Mouse (Mus musculus) layer of hippocampus, adult 6 months (tissue): ENCODE measurements around the gene Yipf4. TPM values are rescaled to one million over a fixed set of nuclear protein-coding genes. Genes with fewer than 3 reads are reported as not detected.

Experiments used
- long read RNA-seq, 2 experiments: library from polyadenylated mRNA; unstranded; transcript quantifications; one replicate each; pipeline ENCODE4 v2.0.0; 2019 to 2020
- polyA plus RNA-seq: library from polyadenylated mRNA; unstranded; fragments of <200 nt; fragmentation: Nextera tagmentation; gene quantifications from 2 replicates; pipeline ENCODE4 v1.2.3, GENCODE M21; 2021

The Yipf4 gene
- 85.2 and 88.8 TPM in 2 replicates for polyA plus RNA-seq
- long read RNA-seq, experiment 1, transcript Yipf4-201 (6 exons, 2,133 nt): major isoform, 250 of 266 reads
- long read RNA-seq, experiment 1, partial matches to known transcripts: 7 of 266 reads
- long read RNA-seq, experiment 1, other reads (novel, unspliced or antisense): 8 of 266 reads
- long read RNA-seq, experiment 2, transcript Yipf4-201 (6 exons, 2,133 nt): major isoform, 661 of 677 reads
- long read RNA-seq, experiment 2, partial matches to known transcripts: 3 of 677 reads
- long read RNA-seq, experiment 2, other reads (novel, unspliced or antisense): 11 of 677 reads

DNA sequence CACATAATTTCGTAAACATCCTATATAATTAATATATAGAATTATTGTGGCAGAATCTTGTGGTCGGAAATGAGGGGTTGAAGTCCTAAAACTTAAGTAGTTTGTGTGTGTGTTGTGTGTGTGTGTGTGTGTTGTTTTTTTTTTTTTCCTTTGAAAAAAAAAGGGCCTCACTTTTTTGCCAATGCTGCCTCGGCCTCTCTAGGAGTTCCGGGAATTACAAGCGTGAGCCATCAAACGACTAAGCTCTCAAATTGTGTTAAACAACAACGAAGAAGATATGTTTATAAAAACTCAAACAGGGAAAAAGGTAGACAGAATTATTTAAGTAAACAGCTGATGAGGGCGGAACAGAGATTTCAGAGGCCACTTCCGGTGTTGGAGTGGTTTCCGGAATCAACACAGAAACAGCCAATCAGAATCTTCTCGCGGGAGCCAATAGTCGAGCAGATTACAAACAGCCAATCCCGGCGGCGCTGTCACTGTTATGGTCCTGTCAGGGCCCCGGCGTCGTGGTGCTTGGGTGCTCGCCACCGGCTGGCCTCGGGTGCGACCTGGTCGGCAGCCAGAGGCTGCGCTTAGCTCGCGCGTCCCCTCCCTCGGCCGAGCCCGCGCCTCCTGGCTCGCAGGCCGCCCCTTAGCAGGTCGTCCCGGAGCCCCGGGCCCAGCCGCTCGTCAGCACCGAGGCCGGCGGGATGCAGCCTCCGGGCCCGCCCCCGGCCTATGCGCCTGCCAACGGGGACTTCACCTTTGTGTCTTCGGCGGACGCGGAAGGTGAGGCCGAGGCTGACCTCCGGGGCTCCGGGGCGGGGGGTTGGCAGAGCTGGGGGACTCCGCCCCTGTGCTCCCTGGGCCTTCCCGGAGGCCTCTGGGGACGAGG is at the start of gene Yipf4:
TSS of gene Yipf4 (plus strand) at position 470 of the 877 bp plus-strand sequence.

DNA sequence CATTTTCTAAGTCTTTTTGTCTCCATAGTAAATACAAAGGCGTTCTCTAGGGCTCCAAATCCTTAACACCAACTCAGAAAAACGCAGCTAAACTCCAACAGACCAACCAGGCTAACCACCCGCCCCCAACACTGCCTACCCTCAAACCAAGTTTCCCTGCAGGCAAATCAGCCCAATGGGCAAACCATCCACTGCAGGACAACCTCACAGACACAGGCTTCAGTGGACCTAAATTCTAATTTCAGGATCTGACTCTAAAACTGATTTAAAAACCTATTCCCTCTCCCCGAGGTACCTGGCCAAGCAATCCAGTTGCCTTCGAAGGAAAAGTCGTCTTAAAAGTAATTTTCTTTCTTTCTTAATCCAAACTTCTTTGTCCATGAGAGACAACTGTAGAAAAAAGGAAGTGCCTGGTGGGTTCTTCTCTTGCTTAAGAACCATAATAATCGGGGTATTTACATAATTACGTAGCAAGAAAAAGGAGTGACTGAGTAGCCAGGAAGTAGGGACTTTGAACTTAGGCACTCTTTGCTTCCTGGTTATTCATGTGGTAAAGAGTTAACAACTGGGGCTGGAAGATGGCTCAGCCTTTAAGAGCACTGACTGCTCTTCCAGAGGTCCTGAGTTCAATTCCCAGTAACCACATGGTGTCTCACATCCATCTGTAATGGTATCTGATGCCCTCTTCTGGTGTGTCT is 30.4 kb upstream of the Yipf4 start, which contains the start of gene Nlrc4:
TSS of gene Nlrc4 (minus strand) at position 432 of the 698 bp plus-strand sequence.

DNA sequence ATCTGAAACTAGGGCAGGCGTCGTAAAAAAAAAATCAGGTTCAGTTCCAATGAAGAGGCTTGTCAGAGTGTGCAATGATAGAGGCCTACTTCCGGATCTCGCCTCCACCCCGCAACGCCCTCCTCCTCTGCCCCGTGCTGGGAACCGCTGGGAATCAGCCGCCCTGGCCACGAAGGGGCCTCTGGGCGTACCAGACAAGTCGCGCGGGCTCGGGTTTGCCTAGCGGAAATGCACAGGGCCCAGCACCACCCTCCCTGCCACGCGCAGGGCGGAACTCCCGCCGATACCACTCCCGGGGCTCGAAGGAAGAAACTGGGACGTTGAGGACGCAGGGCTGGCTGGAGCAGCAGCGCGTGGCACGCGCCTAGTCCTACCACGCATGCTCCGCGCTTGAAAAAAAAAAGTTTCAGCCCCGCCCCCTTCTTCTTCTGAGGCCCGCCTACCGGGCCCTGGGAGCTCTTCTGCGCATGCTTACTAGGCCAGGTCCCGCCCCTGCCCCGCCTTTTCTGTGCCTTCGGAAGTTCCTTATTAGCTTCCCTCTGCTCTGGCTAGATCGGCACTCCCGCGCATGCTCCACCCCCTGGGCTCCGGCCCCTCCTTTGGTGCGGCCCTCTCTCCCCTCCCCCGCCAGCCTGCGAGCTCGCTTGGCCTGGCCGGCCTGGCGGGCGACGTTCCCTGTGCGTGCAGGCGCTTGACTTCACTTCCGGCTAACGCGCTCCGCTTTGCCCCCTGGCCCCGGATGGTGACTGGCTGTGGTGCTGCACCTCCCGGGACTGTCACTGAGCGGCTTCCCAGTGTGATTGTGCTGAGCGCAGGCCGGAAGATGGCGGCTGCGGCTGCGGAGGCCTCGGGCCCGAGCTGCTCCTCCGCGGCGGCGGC is 38.7 kb downstream of the Yipf4 start, which contains the start of gene Birc6:
TSS of gene Birc6 (plus strand) at position 567 of the 879 bp plus-strand sequence.

Other genes starting within 250 kb of the Yipf4 start
- 27.8 and 29.9 TPM in 2 replicates for gene Memo1, start 194.0 kb upstream of the Yipf4 start, polyA plus RNA-seq
- gene Dpy30, start 165.5 kb upstream of the Yipf4 start, polyA plus RNA-seq: 117 and 123 TPM in 2 replicates
- gene Spast, start 150.5 kb upstream of the Yipf4 start, polyA plus RNA-seq: 4.6 and 4.7 TPM in 2 replicates
- gene Slc30a6, start 93.9 kb upstream of the Yipf4 start, polyA plus RNA-seq: 16.6 and 18.4 TPM in 2 replicates
- gene Nlrc4, start 30.4 kb upstream of the Yipf4 start, polyA plus RNA-seq: 0.18 TPM in 2 replicates
- 92.0 and 121 TPM in 2 replicates for gene Birc6, start 38.8 kb downstream of the Yipf4 start, polyA plus RNA-seq
- gene Ttc27, start 228.2 kb downstream of the Yipf4 start, polyA plus RNA-seq: 12.6 and 13.1 TPM in 2 replicates